Mouse (Mus musculus) midbrain, embryonic 14.5 days (tissue): ENCODE measurements around the gene Mpv17l2. TPM values are rescaled to one million over a fixed set of nuclear protein-coding genes. Genes with fewer than 3 reads are reported as not detected.

Experiments
- ATAC-seq: fragments of 200-750 bp; cut with Nextera tagmentation; 2 replicates; pipeline ENCODE4 v1.8.0; 2017; ENCODE audit warnings: moderate number of reproducible peaks, moderate library complexity; ENCODE audit not compliant: low FRiP score, low TSS enrichment
- DNase-seq: peaks from one replicate; pipeline ENCODE4 v3.0.0-alpha.2; 2015
- H3K27ac ChIP-seq: fragments of 300-500 bp; sonication (generic); replicated peaks from 2 replicates; pipeline ENCODE4 v1.5.1; 2014; ENCODE audit warnings: mild to moderate bottlenecking, low read depth, low read length, moderate library complexity
- H3K27me3 ChIP-seq: fragments of 300-500 bp; sonication (generic); 2 replicates; pipeline ENCODE4 v1.6.1; 2014; ENCODE audit warnings: low read length, control low read depth, mixed read lengths; ENCODE audit not compliant: control insufficient read depth, insufficient read depth
- H3K36me3 ChIP-seq: fragments of 300-500 bp; sonication (generic); 2 replicates; pipeline ENCODE4 v1.6.1; 2014; ENCODE audit warnings: low read length, control low read depth; ENCODE audit not compliant: control insufficient read depth, insufficient read depth
- H3K4me1 ChIP-seq: fragments of 300-500 bp; sonication (generic); 2 replicates; pipeline ENCODE4 v1.6.1; 2014; ENCODE audit warnings: mild to moderate bottlenecking, antibody characterized with exemption, low read length, control low read depth; ENCODE audit not compliant: control insufficient read depth, insufficient read depth
- H3K4me2 ChIP-seq: fragments of 300-500 bp; sonication (generic); 2 replicates; pipeline ENCODE4 v1.6.1; 2014; ENCODE audit warnings: mild to moderate bottlenecking, low read length, moderate library complexity
- H3K4me3 ChIP-seq: fragments of 300-500 bp; sonication (generic); replicated peaks from 2 replicates; pipeline ENCODE4 v1.5.1; 2014; ENCODE audit warnings: low read depth, low read length
- H3K9ac ChIP-seq: fragments of 300-500 bp; sonication (generic); replicated peaks from 2 replicates; pipeline ENCODE4 v1.6.1; 2014; ENCODE audit warnings: mild to moderate bottlenecking, low read length, moderate library complexity
- H3K9me3 ChIP-seq: fragments of 300-500 bp; sonication (generic); 2 replicates; pipeline ENCODE4 v1.6.1; 2016; ENCODE audit warnings: low read length, control low read depth, mixed read lengths; ENCODE audit not compliant: control insufficient read depth
- WGBS: fragments of 180-500 bp; shearing (Covaris S2); extraction: QIAGEN DNeasy Blood & Tissue Kit; methylation state at CpG from one replicate; pipeline ENCODE4 v1.1.7; 2014; 5-methylcytosine and 5-hydroxymethylcytosine counted together
- polyA plus RNA-seq: library from polyadenylated mRNA; unstranded; fragments of >200 nt; fragmentation: Nextera tagmentation; extraction: Ambion mirVana; gene quantifications from 2 replicates; pipeline ENCODE4 v1.2.1, GENCODE M21; 2014

The Mpv17l2 gene
- polyA plus RNA-seq, 1 experiment from 2014 or later: 37.1 TPM

DNA sequence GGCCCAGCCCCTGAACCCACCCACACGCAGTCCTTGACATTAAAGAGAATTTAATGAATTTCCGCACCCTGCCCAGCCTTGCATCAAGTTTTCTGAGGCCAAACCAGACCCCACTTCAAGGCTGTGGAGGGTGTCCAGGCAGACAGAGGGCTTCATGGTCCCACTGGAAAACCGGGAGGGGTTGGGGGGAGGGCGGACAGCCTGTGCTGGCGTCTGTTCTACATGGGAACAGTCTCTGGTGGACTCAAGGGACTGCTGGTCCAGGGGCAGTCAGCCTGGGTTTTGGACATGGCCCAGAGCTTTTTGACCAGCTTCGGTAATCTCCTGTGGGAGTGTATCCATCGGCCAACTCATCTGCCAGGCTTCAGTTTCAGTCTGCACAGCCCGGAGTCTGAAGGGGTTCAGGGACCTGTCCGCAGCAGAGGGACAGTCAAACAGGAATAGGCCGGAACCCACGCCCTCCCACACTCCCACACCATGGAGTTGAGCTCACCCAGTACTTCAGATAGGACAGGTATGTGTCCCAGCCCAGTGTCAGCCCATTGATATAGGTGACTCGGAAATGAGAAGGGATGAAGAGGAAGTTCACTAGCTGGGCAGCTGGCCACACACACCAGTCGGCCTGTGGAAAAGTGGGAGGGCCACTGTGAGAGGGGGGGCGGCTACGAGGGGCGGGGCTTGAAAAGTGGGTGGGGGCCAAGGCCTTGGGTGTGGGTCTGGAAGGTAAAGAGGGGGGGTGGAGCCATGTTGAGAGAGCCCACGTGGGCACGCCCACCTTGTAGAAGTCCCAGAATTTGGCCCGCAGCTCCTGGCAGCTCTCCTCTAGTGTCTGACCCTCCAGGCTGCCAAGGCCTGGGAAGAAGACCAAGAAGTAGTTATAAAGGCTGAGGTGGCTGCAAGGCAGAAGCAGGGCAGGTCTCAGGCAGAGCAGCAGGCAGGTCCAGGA is 1.9 kb downstream of the Mpv17l2 start:
- no peaks in the 10 kb centered on the region for H3K9me3 ChIP-seq
- H3K4me3 ChIP-seq: 0 out of 2 replicates have a peak overlapping the region, but pooled peaks have one; percentile 60
- H3K4me1 ChIP-seq: peaks cover 25% of the 10 kb centered on the region
- no peaks in the 10 kb centered on the region for H3K27me3 ChIP-seq
- H3K4me2 ChIP-seq: no peak overlapping the region; the same call in 1 of the 2 replicates
- ATAC-seq (no peak), DNase-seq (no peak)
- H3K9ac ChIP-seq: no peak overlapping the region
- no peak overlapping the region for H3K27ac ChIP-seq
- WGBS: 72% methylated on average over 19 of the region's 19 CpGs
- peaks cover 32% of the 10 kb centered on the region for H3K36me3 ChIP-seq

DNA sequence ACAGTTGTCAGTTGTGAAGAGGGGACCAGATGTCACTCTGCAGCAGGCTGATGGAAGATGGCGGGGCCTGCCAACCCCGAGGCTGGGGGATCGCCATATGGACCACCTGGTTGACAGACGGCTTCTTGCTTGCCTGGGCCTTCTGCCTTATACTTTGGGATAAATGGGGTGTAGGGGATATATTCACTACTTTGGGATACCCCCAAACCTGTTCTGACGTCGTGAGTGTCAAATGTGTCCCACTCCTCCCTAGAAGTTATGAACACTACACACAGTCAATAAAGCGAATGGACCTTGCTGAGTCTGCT is 2.5 kb downstream of the Mpv17l2 start:
- peaks cover 32% of the 10 kb centered on the region for H3K36me3 ChIP-seq
- no peak overlapping the region for H3K4me2 ChIP-seq
- ATAC-seq (no peak), DNase-seq (no peak)
- H3K4me3 ChIP-seq: no peak overlapping the region
- H3K27me3 ChIP-seq: no peaks in the 10 kb centered on the region
- H3K4me1 ChIP-seq: peaks cover 25% of the 10 kb centered on the region
- no peak overlapping the region for H3K9ac ChIP-seq
- no peak overlapping the region for H3K27ac ChIP-seq
- WGBS: 82% methylated on average over 7 of the region's 7 CpGs
- H3K9me3 ChIP-seq: no peaks in the 10 kb centered on the region

GRCm38 (mm10) chr8:70757523-70758307 is 3.0 kb downstream of the Mpv17l2 start:
- no peak for ATAC-seq
- no peak overlapping the region for H3K9ac ChIP-seq
- H3K36me3 ChIP-seq: peaks cover 32% of the 10 kb centered on the region
- no peaks in the 10 kb centered on the region for H3K9me3 ChIP-seq
- peaks cover 25% of the 10 kb centered on the region for H3K4me1 ChIP-seq
- no peak overlapping the region for H3K4me2 ChIP-seq
- no peak overlapping the region for H3K27ac ChIP-seq
- H3K27me3 ChIP-seq: no peaks in the 10 kb centered on the region
- no peak overlapping the region for H3K4me3 ChIP-seq
- WGBS: 71% methylated on average over 22 of the region's 22 CpGs
- DNase-seq: no peak

DNA sequence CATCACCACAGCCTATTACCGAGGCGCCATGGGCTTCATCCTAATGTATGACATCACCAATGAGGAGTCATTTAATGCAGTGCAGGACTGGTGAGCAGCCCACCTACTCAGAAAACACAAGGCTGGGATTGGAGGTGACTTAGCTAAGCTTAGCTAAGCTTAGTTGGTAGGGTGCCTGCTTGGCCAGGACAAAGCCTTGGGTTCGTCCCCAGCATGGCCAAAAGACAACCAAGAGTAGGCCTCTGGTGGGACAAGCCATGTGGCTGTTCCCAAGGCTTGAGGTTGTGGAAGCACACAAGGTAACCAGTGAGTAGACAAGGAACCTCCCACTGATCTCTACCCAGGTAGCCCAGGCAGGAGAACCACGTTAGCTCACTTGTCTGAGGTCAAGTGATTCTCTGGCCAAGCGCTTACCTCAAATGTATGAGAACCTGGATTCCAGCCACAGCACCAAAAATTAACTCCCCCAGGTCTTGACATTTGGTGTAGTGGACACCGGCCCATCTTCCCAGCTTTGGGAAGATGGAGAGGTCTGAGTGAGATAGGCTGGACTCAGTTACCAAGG is 4.2 kb downstream of the Mpv17l2 start:
- Histone ChIP-seq H3K36me3 (peaks cover 32% of the 10 kb centered on the region), H3K4me1 (peaks cover 25% of the 10 kb centered on the region), H3K27me3 (no peaks in the 10 kb centered on the region), H3K27ac (no peak overlapping the region), H3K9me3 (no peaks in the 10 kb centered on the region), H3K4me2 (no peak overlapping the region), H3K9ac (no peak overlapping the region), H3K4me3 (no peak overlapping the region)
- DNase-seq: no peak
- no peak for ATAC-seq
- 93% methylated on average over 6 of the region's 6 CpGs for WGBS

- H3K27ac ChIP-seq: no peak overlapping the region
- peaks cover 21% of the 10 kb centered on the region for H3K4me1 ChIP-seq
- no peaks in the 10 kb centered on the region for H3K27me3 ChIP-seq
- H3K9ac ChIP-seq: peak overlapping the region; percentile 83
- DNase-seq: no peak
- no peaks in the 10 kb centered on the region for H3K9me3 ChIP-seq
- peak overlapping the region; percentile 81 for H3K4me2 ChIP-seq
- no peak for ATAC-seq
- H3K36me3 ChIP-seq: peaks cover 32% of the 10 kb centered on the region
- 85% methylated on average over 24 of the region's 24 CpGs for WGBS
- peak overlapping the region; percentile 76 for H3K4me3 ChIP-seq
Measured at GRCm38 (mm10) chr8:70755661-70756475, 4.9 kb downstream of the Mpv17l2 start.

DNA sequence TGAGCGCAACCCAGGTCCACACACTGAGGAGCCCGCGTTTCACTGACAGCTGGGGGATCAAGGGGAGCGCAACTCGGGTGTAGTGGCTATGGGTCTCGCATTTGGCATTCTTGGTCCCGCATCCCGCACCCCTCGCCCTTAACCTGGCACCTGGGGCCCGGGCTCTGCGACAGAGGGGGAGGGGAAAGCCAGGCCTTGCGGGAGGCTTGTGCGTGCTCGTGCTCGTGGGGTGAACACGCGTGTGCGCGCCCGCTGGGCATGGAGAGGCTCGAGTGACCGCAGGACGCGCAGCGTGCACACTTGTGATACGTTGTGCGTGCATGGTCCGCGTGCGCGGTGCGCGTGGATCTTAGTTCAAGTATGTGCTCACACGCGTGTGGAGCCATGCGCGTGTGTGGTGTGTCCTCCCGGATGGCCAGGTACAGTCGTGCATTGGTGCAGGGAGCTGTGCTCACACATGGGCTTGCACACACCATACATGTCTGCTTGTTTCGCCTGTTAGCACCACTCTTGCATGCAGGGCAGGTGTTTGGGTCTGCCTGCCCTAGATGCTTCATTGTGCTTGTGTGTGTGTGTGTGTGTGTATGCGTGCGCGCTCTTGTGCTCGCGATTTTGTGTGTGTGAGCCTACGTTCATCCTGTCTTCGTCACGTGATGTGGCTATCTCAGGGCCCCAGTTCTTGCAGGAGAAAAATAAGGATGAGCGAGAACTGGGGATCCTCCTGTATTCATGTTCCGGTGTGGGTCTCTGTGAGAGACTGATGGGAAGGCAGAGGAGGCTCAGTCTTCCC is 5.7 kb downstream of the Mpv17l2 start:
- peak overlapping the region; percentile 83 for H3K9ac ChIP-seq
- H3K27ac ChIP-seq: peak overlapping the region; percentile 91
- 15% methylated on average over 50 of the region's 50 CpGs for WGBS
- H3K9me3 ChIP-seq: no peaks in the 10 kb centered on the region
- ATAC-seq (peak; percentile 53), DNase-seq (peak; percentile 88)
- H3K4me2 ChIP-seq: peak overlapping the region; percentile 81
- peaks cover 19% of the 10 kb centered on the region for H3K4me1 ChIP-seq
- peak overlapping the region; percentile 76 for H3K4me3 ChIP-seq
- H3K36me3 ChIP-seq: peaks cover 32% of the 10 kb centered on the region
- H3K27me3 ChIP-seq: no peaks in the 10 kb centered on the region

DNA sequence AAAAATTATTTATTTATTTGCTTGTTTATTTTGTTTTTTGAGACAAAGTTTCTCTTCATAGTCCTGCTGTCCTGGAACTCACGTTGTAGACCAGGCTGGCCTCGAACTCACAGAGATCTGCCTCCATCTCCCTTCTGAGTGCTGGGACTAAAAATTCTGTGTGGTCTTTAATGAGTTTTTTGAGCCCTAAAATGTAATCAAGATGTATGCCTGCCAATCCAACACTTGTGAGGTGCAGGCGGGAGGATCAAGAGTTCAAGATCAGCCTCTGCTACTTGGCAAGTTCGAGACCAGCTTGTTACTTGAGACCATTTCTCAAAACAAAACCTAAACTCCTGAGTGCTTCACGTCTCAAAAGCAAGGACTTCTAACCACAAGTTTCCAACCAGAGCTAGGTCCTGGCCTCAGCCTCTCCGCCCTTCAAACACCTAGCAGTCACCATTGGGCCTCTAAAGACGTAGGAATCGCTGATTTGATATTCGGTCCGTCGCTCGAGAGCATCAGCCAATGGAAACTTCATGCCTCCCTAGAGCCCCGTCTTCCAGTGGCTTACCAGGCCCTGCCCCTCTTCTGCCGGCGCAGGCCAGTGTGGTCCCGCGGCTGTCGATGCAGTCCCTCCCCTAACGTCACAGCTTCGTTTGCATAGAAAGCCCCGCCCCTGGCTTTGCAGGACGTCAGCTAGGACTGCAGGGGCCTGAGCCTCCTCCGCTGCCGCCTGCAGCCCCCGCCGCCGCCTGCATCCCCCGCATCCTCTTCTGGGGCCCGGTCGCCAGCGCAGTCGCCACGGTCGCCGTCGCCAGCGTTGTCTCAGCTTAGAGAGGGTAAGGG is 6.5 kb downstream of the Mpv17l2 start, which contains the start of gene Rab3a:
TSS of gene Rab3a (plus strand) at position 637 of the 828 bp plus-strand sequence.
- 8% methylated on average over 37 of the region's 37 CpGs for WGBS
- no peaks in the 10 kb centered on the region for H3K9me3 ChIP-seq
- ATAC-seq: peak; percentile 97
- no peaks in the 10 kb centered on the region for H3K27me3 ChIP-seq
- H3K36me3 ChIP-seq: peaks cover 32% of the 10 kb centered on the region
- peaks cover 11% of the 10 kb centered on the region for H3K4me1 ChIP-seq
- peak within 1 kb of the TSS; percentile 83 for H3K9ac ChIP-seq
- H3K4me2 ChIP-seq: peak within 1 kb of the TSS; percentile 81
- peak within 1 kb of the TSS; percentile 76 for H3K4me3 ChIP-seq
- peak within 1 kb of the TSS; percentile 91 for H3K27ac ChIP-seq
- DNase-seq: peak; percentile 99
